In the genomic region with DNA sequence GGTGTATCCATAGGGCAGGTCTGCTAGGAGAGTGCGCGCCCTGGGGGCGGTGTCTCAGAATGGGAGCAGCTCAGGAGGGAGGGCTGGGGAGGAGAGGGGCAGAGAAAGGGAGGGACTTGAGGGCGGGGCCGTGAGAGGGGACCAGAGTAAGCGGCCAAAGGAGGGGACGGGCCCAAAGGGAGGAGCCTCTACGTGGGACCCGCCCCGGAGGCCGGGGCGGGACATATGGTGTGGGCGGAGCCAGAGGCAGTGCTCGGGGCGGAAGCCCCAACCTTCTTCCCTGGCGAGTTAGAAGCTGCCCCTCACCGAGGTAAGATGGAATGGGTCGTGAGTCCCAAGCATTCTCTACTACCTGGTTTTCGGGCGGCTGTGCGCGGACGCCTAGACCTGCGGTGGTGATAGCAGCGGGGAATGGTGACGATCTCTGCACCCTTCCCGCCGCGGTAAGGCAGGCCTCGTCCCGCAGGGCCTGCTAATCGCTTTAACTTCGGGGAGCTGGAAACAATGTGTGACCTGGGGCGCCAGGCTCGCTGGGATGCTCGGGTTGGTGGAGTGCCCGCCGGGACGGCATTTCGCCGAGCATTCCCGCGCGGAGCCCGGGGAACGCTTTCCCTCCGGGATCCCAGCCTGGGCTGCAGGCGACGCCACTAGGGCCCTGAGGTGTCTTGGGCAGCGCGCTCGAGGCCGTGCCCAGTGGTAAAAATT, we compare ENCODE assay signal across 8 mouse cellular contexts. TPM values are rescaled to one million over a fixed set of nuclear protein-coding genes. Genes with fewer than 3 reads are reported as not detected.
A peak's percentile ranks its signal among the peaks of the same experiment; 100 is the strongest.
DNase-seq lines count a peak whose midpoint lies in the region; ATAC-seq lines count a peak whose summit lies in the region.

A gene (plus strand): TSS at position 219 of the 705 bp plus-strand sequence.

- DNase-seq in adipocyte (ENCODE audit: low spot score) = peak; percentile 88
- peak; percentile 92 for DNase-seq in embryo, embryonic 10 days (ENCODE audit: low spot score)
- peak; percentile 90 for DNase-seq in gastrocnemius, postnatal 10 days
- peak; percentile 94 for DNase-seq in induced T-regulatory cell, adult 2 months (ENCODE audit: low read depth)
- DNase-seq in left cerebral cortex, adult 9 months (ENCODE audit: low spot score in 2 of 2) = peak; percentile 69 to 87
- DNase-seq in right cerebral cortex, postnatal 14 days = peak; percentile 81
- peak; percentile 95 for DNase-seq in urinary bladder, postnatal 36 days (ENCODE audit: low spot score in 2 of 2)

- peak; percentile 97 for ATAC-seq in megakaryocyte progenitor cell, adult 5-6 weeks (replicated peaks; ENCODE audit: poor library complexity)

RNA-seq across cellular contexts. Expression of the gene that starts here (rescaled TPM):
- 100 to 1,000 TPM in 1 of 2 experiments, 10 to 100 TPM in 1; 99.5 to 108 TPM for total RNA-seq in gastrocnemius, postnatal 10 days (2021)
- 221 and 234 TPM in 2 replicates for total RNA-seq in megakaryocyte progenitor cell, adult 5-6 weeks (2015)
- total RNA-seq in megakaryocyte progenitor cell, adult 5-6 weeks (2017) = 209 and 248 TPM in 2 replicates

Comparison
In these comparisons a context has a peak if more than half of its experiments do, and no peak if none do; other contexts are left out.
1. Peak in every context shown above with its lines: DNase-seq and ATAC-seq.